Mouse (Mus musculus) G1E (cell line): Measurements from ENCODE around the gene Tnfrsf21.

Source experiments
- CTCF ChIP-seq: IDR thresholded peaks from 2 replicates; pipeline ENCODE4 v1.5.1; 2012; ENCODE audit warnings: low read depth, low read length, inconsistent platforms, mixed read lengths
- GATA1 ChIP-seq: IDR thresholded peaks from 2 replicates; pipeline ENCODE4 v1.6.1; 2012; ENCODE audit warnings: borderline replicate concordance, low read length, inconsistent platforms, mixed read lengths
- POLR2AphosphoS5 ChIP-seq: IDR thresholded peaks from 2 replicates; pipeline ENCODE4 v1.6.1; 2012; ENCODE audit warnings: low read depth, low read length, inconsistent platforms; ENCODE audit not compliant: insufficient replicate concordance
- TAL1 ChIP-seq: conservative IDR thresholded peaks from 2 replicates; pipeline ENCODE4 v1.6.1; 2012; ENCODE audit warnings: low read depth, low read length, inconsistent platforms, mixed read lengths

GRCm38 (mm10) chr17:43114086-43114581 lies 97.8 kb downstream of the Tnfrsf21 start:
- TF ChIP-seq CTCF, result no peak
- TF ChIP-seq GATA1, result no peak
- no peak for TF ChIP-seq TAL1
- TF ChIP-seq POLR2AphosphoS5, result no peak
